Mouse (Mus musculus): ENCODE results near the gene Sh2d3c.

The Sh2d3c gene

GRCm38 (mm10) chr2:32758503-32758902, 37.6 kb downstream of the Sh2d3c start:
- no peak for DNase-seq

GRCm38 (mm10) chr2:32759001-32759400, 38.1 kb downstream of the Sh2d3c start:
- no peak for DNase-seq

GRCm38 (mm10) chr2:32761361-32761760, 40.5 kb downstream of the Sh2d3c start:
- DNase-seq: peak; percentile 49

GRCm38 (mm10) chr2:32761859-32762258, 41.0 kb downstream of the Sh2d3c start:
- DNase-seq: no peak

GRCm38 (mm10) chr2:32763353-32763752, 42.5 kb downstream of the Sh2d3c start:
- DNase-seq: no peak

- DNase-seq: no peak
These were observed 46.4 kb downstream of the Sh2d3c start for GRCm38 (mm10) chr2:32767241-32767640.

GRCm38 (mm10) chr2:32768661-32769285, 47.9 kb downstream of the Sh2d3c start:
- DNase-seq: no peak

- DNase-seq: no peak
These were observed 48.7 kb downstream of the Sh2d3c start for GRCm38 (mm10) chr2:32769327-32770085.

- no peak for DNase-seq
These were observed 51.0 kb downstream of the Sh2d3c start for GRCm38 (mm10) chr2:32771886-32772285.

- no peak for DNase-seq
These were observed 51.9 kb downstream of the Sh2d3c start for GRCm38 (mm10) chr2:32772626-32773279.

- DNase-seq: peak; percentile 97
These were observed 54.7 kb downstream of the Sh2d3c start, which contains the start of the genes Ttc16 and Ptrh1 for GRCm38 (mm10) chr2:32775359-32776074. TSS of gene Ttc16 (minus strand) at chr2:32775633. TSS of gene Ptrh1 (plus strand) at chr2:32775786.

- no peak for DNase-seq
These were observed 55.3 kb downstream of the Sh2d3c start for GRCm38 (mm10) chr2:32776192-32776591.

GRCm38 (mm10) chr2:32778081-32778480, 57.2 kb downstream of the Sh2d3c start:
- no peak for DNase-seq

GRCm38 (mm10) chr2:32779131-32779530, 58.3 kb downstream of the Sh2d3c start:
- DNase-seq: peak; percentile 58

GRCm38 (mm10) chr2:32779714-32780113, 58.9 kb downstream of the Sh2d3c start:
- no peak for DNase-seq

- no peak for DNase-seq
These were observed 60.9 kb downstream of the Sh2d3c start for GRCm38 (mm10) chr2:32781710-32782109.

GRCm38 (mm10) chr2:32784048-32784681, 63.3 kb downstream of the Sh2d3c start, which contains the start of gene Cfap157:
TSS of gene Cfap157 (minus strand) at chr2:32784428.
- DNase-seq: no peak

GRCm38 (mm10) chr2:32787176-32787575, 66.3 kb downstream of the Sh2d3c start:
- no peak for DNase-seq

- DNase-seq: no peak
These were observed 67.7 kb downstream of the Sh2d3c start for GRCm38 (mm10) chr2:32788581-32788980.

- no peak for DNase-seq
These were observed 70.4 kb downstream of the Sh2d3c start for GRCm38 (mm10) chr2:32791297-32791696.

GRCm38 (mm10) chr2:32795748-32796418, 75.0 kb downstream of the Sh2d3c start:
- DNase-seq: no peak

Data from right cerebral cortex, adult 18-20 months (tissue).